Comparison of ENCODE assay signal across 23 mouse cellular contexts in genomic region chr11:52097016-52097415, GRCm38 (mm10). TPM values are rescaled to one million over a fixed set of nuclear protein-coding genes. Genes with fewer than 3 reads are reported as not detected.
DNase-seq lines count a peak whose midpoint lies in the region; ATAC-seq and TF ChIP-seq lines count a peak whose summit lies in the region.
"Had no signal": no experiment of that assay in that cellular context is flagged by ENCODE, and none has a peak within 500 bp of the region (broad histone marks: within the 10 kb centered on the region; RNA-seq: fewer than 3 reads in every experiment).

No protein-coding gene starts in this region.

- no peak for ATAC-seq in liver, embryonic 15.5 days (ENCODE audit: insufficient read depth)
- no peak for ATAC-seq in liver, embryonic 12.5 days
- no peak for ATAC-seq in stomach, postnatal 0 days (ENCODE audit: low FRiP score, low TSS enrichment)
- ATAC-seq: forebrain, embryonic 15.5 days; hindbrain, embryonic 16.5 days; midbrain, embryonic 16.5 days had no signal

- no peak for TF ChIP-seq EP300 in stomach, postnatal 0 days (optimal IDR thresholded peaks at IDR 0.05)

- no peaks in the 10 kb centered on the region for H3K9me3 ChIP-seq in liver, embryonic 15.5 days (replicated peaks)
- no peaks in the 10 kb centered on the region for H3K9me3 ChIP-seq in liver, embryonic 12.5 days (replicated peaks)
- H3K9me3 ChIP-seq in stomach, postnatal 0 days (ENCODE audit: control insufficient read depth, low read length) = no peaks in the 10 kb centered on the region
- H3K9me3 ChIP-seq: forebrain, embryonic 15.5 days; heart, embryonic 10.5 days had no signal

- H3K4me3 ChIP-seq in cerebellum, adult 2 months (replicated peaks; ENCODE audit: insufficient read depth, low read depth, low read length) = no peak overlapping the region
- no peak overlapping the region for H3K4me3 ChIP-seq in liver, embryonic 15.5 days (replicated peaks)
- H3K4me3 ChIP-seq in liver, embryonic 12.5 days = no peak overlapping the region
- H3K4me3 ChIP-seq in stomach, postnatal 0 days (ENCODE audit: low read depth, low read length) = no peak overlapping the region
- H3K4me3 ChIP-seq: forebrain, embryonic 15.5 days had no signal

- no peak overlapping the region for H3K4me2 ChIP-seq in liver, embryonic 15.5 days
- H3K4me2 ChIP-seq in liver, embryonic 12.5 days = no peak overlapping the region
- no peak overlapping the region for H3K4me2 ChIP-seq in stomach, postnatal 0 days (replicated peaks; ENCODE audit: low read depth)

- no peak for DNase-seq in cerebellum, adult 2 months
- DNase-seq in cerebellum, postnatal 36 days = no peak
- DNase-seq in ZHBTc4 (ENCODE audit: low read depth, low spot score) = peak; percentile 75
- no peak for DNase-seq in stomach, postnatal 0 days (ENCODE audit: low spot score)
- DNase-seq in adrenal gland, adult 8-10 months = no peak
- no peak for DNase-seq in right cerebral cortex, postnatal 36 days (ENCODE audit: low spot score in 2 of 2)
- DNase-seq: heart, postnatal 36 days; kidney, adult 9 months; kidney, postnatal 4 days; right cerebral cortex, postnatal 25 days had no signal

- H3K4me1 ChIP-seq in cerebellum, adult 2 months (ENCODE audit: control insufficient read depth, insufficient read depth, low read length) = peaks cover 17% of the 10 kb centered on the region; the same call in 1 of the 2 replicates
- peaks cover 40% of the 10 kb centered on the region for H3K4me1 ChIP-seq in liver, embryonic 15.5 days (replicated peaks)
- peaks cover 37% of the 10 kb centered on the region for H3K4me1 ChIP-seq in liver, embryonic 12.5 days
- H3K4me1 ChIP-seq in stomach, postnatal 0 days (replicated peaks; ENCODE audit: control insufficient read depth, insufficient read depth) = peaks cover 5% of the 10 kb centered on the region; the same call in 1 of the 2 replicates

- peaks cover 7% of the 10 kb centered on the region for H3K36me3 ChIP-seq in liver, embryonic 15.5 days (replicated peaks)
- peaks cover 9% of the 10 kb centered on the region for H3K36me3 ChIP-seq in liver, embryonic 12.5 days
- H3K36me3 ChIP-seq in stomach, postnatal 0 days (ENCODE audit: control insufficient read depth, insufficient read depth, low read length) = no peaks in the 10 kb centered on the region
- H3K36me3 ChIP-seq: forebrain, embryonic 15.5 days had no signal

- H3K27me3 ChIP-seq in cerebellum, adult 2 months (ENCODE audit: control insufficient read depth, insufficient read depth, low read length) = no peaks in the 10 kb centered on the region
- peaks cover 4% of the 10 kb centered on the region; the same call in 1 of the 2 replicates for H3K27me3 ChIP-seq in liver, embryonic 15.5 days
- H3K27me3 ChIP-seq in liver, embryonic 12.5 days (replicated peaks) = no peaks in the 10 kb centered on the region; the same call in 1 of the 2 replicates
- no peaks in the 10 kb centered on the region for H3K27me3 ChIP-seq in stomach, postnatal 0 days (ENCODE audit: control insufficient read depth, insufficient read depth, low read length)
- H3K27me3 ChIP-seq: forebrain, embryonic 15.5 days had no signal

- WGBS in cerebellum, adult 2 months = 87% methylated on average over 3 of the region's 3 CpGs
- WGBS in liver, embryonic 15.5 days (ENCODE audit: insufficient replicate concordance) = 47% methylated on average over 3 of the region's 3 CpGs
- WGBS in liver, embryonic 12.5 days (ENCODE audit: insufficient replicate concordance) = 57% methylated on average over 3 of the region's 3 CpGs
- WGBS in stomach, postnatal 0 days = 70% methylated on average over 3 of the region's 3 CpGs

- no peak for TF ChIP-seq CTCF in cerebellum, adult 2 months (IDR thresholded peaks at IDR 0.05; ENCODE audit: borderline replicate concordance, insufficient read depth, low read depth, low read length)
- no peak for TF ChIP-seq CTCF in stomach, postnatal 0 days (IDR thresholded peaks at IDR 0.05; ENCODE audit: low read depth)

- H3K27ac ChIP-seq in cerebellum, adult 2 months (ENCODE audit: insufficient read depth, low read length) = peak overlapping the region; percentile 97
- peak overlapping the region; percentile 24; the same call in 1 of the 2 replicates for H3K27ac ChIP-seq in liver, embryonic 15.5 days (replicated peaks)
- no peak overlapping the region for H3K27ac ChIP-seq in liver, embryonic 12.5 days
- peak overlapping the region; percentile 100 for H3K27ac ChIP-seq in stomach, postnatal 0 days (replicated peaks)
- H3K27ac ChIP-seq: forebrain, embryonic 15.5 days; liver, embryonic 14.5 days; macrophage had no signal

- no peak overlapping the region for H3K9ac ChIP-seq in liver, embryonic 15.5 days
- no peak overlapping the region for H3K9ac ChIP-seq in liver, embryonic 12.5 days
- no peak overlapping the region for H3K9ac ChIP-seq in stomach, postnatal 0 days (ENCODE audit: low read length)
- H3K9ac ChIP-seq: forebrain, embryonic 15.5 days had no signal

- TF ChIP-seq POLR2A in cerebellum, adult 2 months (IDR thresholded peaks at IDR 0.05; ENCODE audit: borderline replicate concordance, insufficient read depth, low read length) = no peak

RNA-seq across cellular contexts. Expression of gene Ppp2ca, which starts 1.5 kb away (rescaled TPM):
- polyA plus RNA-seq in cerebellum, adult 2 months (2012; rRNA removed) = 112 and 113 TPM in 2 replicates
- polyA plus RNA-seq in liver, embryonic 15.5 days (2015; fragmentation: Nextera tagmentation; extraction: Ambion mirVana) = 31.4 and 31.6 TPM in 2 replicates
- polyA plus RNA-seq in liver, embryonic 12.5 days (2016; fragmentation: Nextera tagmentation; extraction: Ambion mirVana) = 59.1 and 60.2 TPM in 2 replicates
- polyA plus RNA-seq in stomach, postnatal 0 days (2015; fragmentation: Nextera tagmentation; extraction: Ambion mirVana) = 63.8 and 66.5 TPM in 2 replicates
- total RNA-seq in adrenal gland, adult 8-10 months (2022) = 10 to 100 TPM; 67.9 to 74.5 (median 69.6) TPM

RNA-seq across cellular contexts. Expression of gene Olfr1373, which starts 48.3 kb away (rescaled TPM):
- polyA plus RNA-seq in cerebellum, adult 2 months (2012; rRNA removed) = not detected in 2 replicates
- not detected in 2 replicates for polyA plus RNA-seq in liver, embryonic 15.5 days (2015; fragmentation: Nextera tagmentation; extraction: Ambion mirVana)
- not detected in 2 replicates for polyA plus RNA-seq in liver, embryonic 12.5 days (2016; fragmentation: Nextera tagmentation; extraction: Ambion mirVana)
- polyA plus RNA-seq in stomach, postnatal 0 days (2015; fragmentation: Nextera tagmentation; extraction: Ambion mirVana) = not detected in 2 replicates
- total RNA-seq in adrenal gland, adult 8-10 months (2022) = not detected
- total RNA-seq: gastrocnemius, adult 8-10 months; heart, postnatal 36 days; left cerebral cortex, postnatal 4 days had no signal
- polyA plus RNA-seq: C2C12; forebrain, embryonic 15.5 days; heart, embryonic 10.5 days; hindbrain, embryonic 16.5 days; liver, embryonic 14.5 days; macrophage; midbrain, embryonic 16.5 days; neural tube, embryonic 11.5 days; stomach, embryonic 14.5 days had no signal
